Mouse (Mus musculus): ENCODE measurements around the gene Gtf3c5. TPM values are rescaled to one million over a fixed set of nuclear protein-coding genes. Genes with fewer than 3 reads are reported as not detected.

Gtf3c5 gene
- polyA plus RNA-seq, 1 experiment from 2014 or later = 40.5 TPM

GRCm38 (mm10) chr2:28518231-28518630, 65.3 kb downstream of the Gtf3c5 start:
- Histone ChIP-seq H3K27ac (ENCODE audit: low read depth, low read length) (no peak overlapping the region), H3K4me1 (ENCODE audit: control insufficient read depth, insufficient read depth, low read length) (peaks cover 23% of the 10 kb centered on the region), H3K4me3 (ENCODE audit: low read depth, low read length) (no peak overlapping the region), H3K4me2 (no peak overlapping the region), H3K27me3 (ENCODE audit: control insufficient read depth, insufficient read depth, low read length) (no peaks in the 10 kb centered on the region), H3K9ac (ENCODE audit: low read length) (no peak overlapping the region), H3K9me3 (ENCODE audit: control insufficient read depth, low read length) (no peaks in the 10 kb centered on the region), H3K36me3 (ENCODE audit: control insufficient read depth, insufficient read depth, low read length) (no peaks in the 10 kb centered on the region)
- ATAC-seq (ENCODE audit: low FRiP score) (no peak), DNase-seq (ENCODE audit: low spot score, missing footprints) (no peak)
- WGBS = 27% methylated on average over 2 of the region's 2 CpGs

- no peak overlapping the region for H3K9ac ChIP-seq (ENCODE audit: low read length)
- DNase-seq (ENCODE audit: low spot score, missing footprints) (peak; percentile 96), ATAC-seq (ENCODE audit: low FRiP score) (no peak)
- H3K36me3 ChIP-seq (ENCODE audit: control insufficient read depth, insufficient read depth, low read length) = no peaks in the 10 kb centered on the region
- no peak overlapping the region for H3K4me3 ChIP-seq (ENCODE audit: low read depth, low read length)
- WGBS = 42% methylated on average over 5 of the region's 5 CpGs
- H3K4me1 ChIP-seq (ENCODE audit: control insufficient read depth, insufficient read depth, low read length) = peaks cover 23% of the 10 kb centered on the region
- H3K27me3 ChIP-seq (ENCODE audit: control insufficient read depth, insufficient read depth, low read length) = no peaks in the 10 kb centered on the region
- H3K4me2 ChIP-seq = no peak overlapping the region
- no peak overlapping the region for H3K27ac ChIP-seq (ENCODE audit: low read depth, low read length)
- H3K9me3 ChIP-seq (ENCODE audit: control insufficient read depth, low read length) = no peaks in the 10 kb centered on the region
Measured at GRCm38 (mm10) chr2:28517206-28517909, 66.2 kb downstream of the Gtf3c5 start.

Small RNAs within 50 kb of the gene (microRNA-seq; reads per million reads assigned to microRNA genes)
- not detected for gene Gm22824

Other genes with a start within 250 kb of the Gtf3c5 start
- 2.9 and 3.2 TPM in 2 replicates for gene Ppp1r26, start 137.0 kb downstream of the Gtf3c5 start, polyA plus RNA-seq (2014; fragmentation: Nextera tagmentation; extraction: Ambion mirVana)
- 0.99 and 1.3 TPM in 2 replicates for gene 1700007K13Rik, start 117.4 kb downstream of the Gtf3c5 start, polyA plus RNA-seq (2014; fragmentation: Nextera tagmentation; extraction: Ambion mirVana)
- 65.9 and 71.6 TPM in 2 replicates for gene Mrps2, start 115.7 kb downstream of the Gtf3c5 start, polyA plus RNA-seq (2014; fragmentation: Nextera tagmentation; extraction: Ambion mirVana)
- 0.10 and 0.25 TPM in 2 replicates for gene Gbgt1, start 86.9 kb downstream of the Gtf3c5 start, polyA plus RNA-seq (2014; fragmentation: Nextera tagmentation; extraction: Ambion mirVana)
- gene Gm10134, start 77.7 kb downstream of the Gtf3c5 start, polyA plus RNA-seq (2014; fragmentation: Nextera tagmentation; extraction: Ambion mirVana) = not detected in 2 replicates
- 45.8 and 48.8 TPM in 2 replicates for gene Ralgds, start 70.6 kb downstream of the Gtf3c5 start, polyA plus RNA-seq (2014; fragmentation: Nextera tagmentation; extraction: Ambion mirVana)
- gene Cel, start 20.3 kb downstream of the Gtf3c5 start, polyA plus RNA-seq (2014; fragmentation: Nextera tagmentation; extraction: Ambion mirVana) = 0.07 TPM in 1 of 2 replicates, not detected in the other
- 2.8 and 3.3 TPM in 2 replicates for gene Gfi1b, start 38.2 kb upstream of the Gtf3c5 start, polyA plus RNA-seq (2014; fragmentation: Nextera tagmentation; extraction: Ambion mirVana)
- 19.5 and 22.3 TPM in 2 replicates for gene Tsc1, start 57.5 kb upstream of the Gtf3c5 start, polyA plus RNA-seq (2014; fragmentation: Nextera tagmentation; extraction: Ambion mirVana)
- gene Spaca9, start 116.0 kb upstream of the Gtf3c5 start, polyA plus RNA-seq (2014; fragmentation: Nextera tagmentation; extraction: Ambion mirVana) = 2.4 and 3.0 TPM in 2 replicates
- gene Ak8, start 116.4 kb upstream of the Gtf3c5 start, polyA plus RNA-seq (2014; fragmentation: Nextera tagmentation; extraction: Ambion mirVana) = 0.33 and 0.77 TPM in 2 replicates

Measured in midbrain, embryonic 11.5 days (tissue).